Mouse (Mus musculus): Measurements from ENCODE around the gene Mfsd10. TPM values are rescaled to one million over a fixed set of nuclear protein-coding genes. Genes with fewer than 3 reads are reported as not detected.

Mfsd10 gene
- 89.2 and 107 TPM in 2 replicates for polyA plus RNA-seq (2016; fragmentation: Nextera tagmentation; extraction: Ambion mirVana)

DNA sequence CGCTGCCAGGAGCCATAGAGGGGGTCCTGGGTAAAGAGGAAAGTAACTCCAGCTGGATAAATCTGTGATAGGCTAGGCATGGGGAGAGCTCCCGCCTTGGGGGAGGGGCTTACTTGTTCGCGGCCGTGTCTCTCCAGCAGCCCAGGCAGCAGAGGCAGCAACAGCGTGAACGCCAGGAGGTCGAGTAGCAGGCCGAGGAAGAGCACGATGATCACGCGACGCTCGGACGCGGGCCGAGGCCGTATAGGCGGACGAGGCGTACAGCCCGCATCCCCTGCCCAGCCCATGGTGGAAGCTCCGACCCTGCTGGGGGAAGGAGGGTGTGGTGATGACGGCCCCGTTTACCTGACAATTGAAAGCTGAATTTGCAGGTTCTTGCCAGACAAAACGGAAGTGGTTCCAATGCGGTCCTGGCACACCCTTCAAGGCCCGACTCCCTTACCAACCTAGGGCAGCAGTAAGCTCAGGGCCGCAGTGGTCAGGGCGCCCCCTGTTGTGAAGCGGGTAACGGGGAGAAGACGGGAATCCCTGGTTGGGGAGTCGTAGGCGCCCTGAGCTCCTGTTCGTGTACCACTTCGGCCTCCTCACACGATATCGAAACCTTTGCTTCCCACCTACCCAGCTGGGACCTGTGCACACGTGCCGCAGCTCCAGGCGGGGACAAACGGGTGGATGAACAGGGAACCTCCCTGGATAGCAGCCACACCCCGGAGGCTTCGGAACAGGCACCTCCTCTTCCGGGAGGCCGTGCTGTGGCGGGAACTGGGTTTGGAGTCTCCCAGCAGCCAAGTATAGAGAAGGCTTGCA, at the start of gene Mfsd10:
Mfsd10 (minus strand) TSS at position 732 of the 807 bp plus-strand sequence.
- Histone ChIP-seq H3K36me3 (peaks cover 86% of the 10 kb centered on the region), H3K4me1 (peaks cover 38% of the 10 kb centered on the region), H3K27ac (replicated peaks) (peak within 1 kb of the TSS; percentile 86), H3K9me3 (replicated peaks) (no peaks in the 10 kb centered on the region), H3K4me3 (peak within 1 kb of the TSS; percentile 66), H3K27me3 (ENCODE audit: low read depth, poor library complexity, severe bottlenecking) (no peaks in the 10 kb centered on the region)
- under 1% methylated on average over 48 of the region's 48 CpGs for WGBS
- DNase-seq (ENCODE audit: low spot score): peak; percentile 78

DNA sequence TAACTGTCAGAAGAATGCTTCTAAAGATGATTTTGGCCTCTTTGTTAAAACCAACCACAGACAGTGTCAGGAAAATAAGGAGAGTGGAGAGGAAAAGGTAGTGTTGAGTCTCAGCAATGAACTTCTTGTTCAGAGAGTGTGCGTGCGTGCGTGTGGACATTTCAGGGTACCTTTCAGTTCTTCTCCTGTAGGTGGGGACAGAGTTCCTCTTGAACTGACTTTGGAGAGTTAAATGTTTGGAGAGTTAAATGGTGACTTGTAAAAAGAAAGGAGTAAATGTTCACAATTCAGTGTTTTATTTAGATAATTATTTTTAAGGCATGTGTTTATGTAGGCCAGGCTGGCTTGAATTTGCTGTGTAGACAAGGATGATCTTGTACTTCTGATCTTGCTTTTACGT, 33.3 kb upstream of the Mfsd10 start:
- H3K4me3 ChIP-seq: no peak overlapping the region
- no peak for DNase-seq (ENCODE audit: low spot score)
- no peaks in the 10 kb centered on the region for H3K9me3 ChIP-seq (replicated peaks)
- WGBS: 77% methylated on average over 4 of the region's 4 CpGs
- H3K36me3 ChIP-seq: no peaks in the 10 kb centered on the region
- H3K27ac ChIP-seq (replicated peaks): no peak overlapping the region
- H3K27me3 ChIP-seq (ENCODE audit: low read depth, poor library complexity, severe bottlenecking): no peaks in the 10 kb centered on the region
- H3K4me1 ChIP-seq: no peaks in the 10 kb centered on the region

DNA sequence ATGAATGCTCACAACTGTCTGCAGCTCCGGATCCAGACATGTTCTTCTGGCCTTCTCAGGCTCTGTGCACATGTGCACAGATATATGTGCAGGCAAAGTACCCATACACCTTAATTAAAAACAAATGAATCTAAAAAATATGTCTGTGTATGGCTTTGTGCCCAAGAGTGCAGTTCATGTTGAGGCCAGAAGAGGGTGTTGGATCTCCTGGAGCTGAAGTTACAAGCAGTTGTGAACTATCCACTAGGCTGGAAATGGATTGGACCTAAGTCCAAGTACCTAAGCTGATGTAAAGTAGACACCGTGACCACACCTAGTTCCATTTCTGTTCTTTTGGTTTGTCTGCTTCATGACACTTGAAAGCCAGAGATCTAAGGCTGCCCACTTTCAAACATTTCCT, 32.5 kb upstream of the Mfsd10 start:
- no peak overlapping the region for H3K27ac ChIP-seq (replicated peaks)
- DNase-seq (ENCODE audit: low spot score): no peak
- H3K4me3 ChIP-seq: no peak overlapping the region
- no peaks in the 10 kb centered on the region for H3K27me3 ChIP-seq (ENCODE audit: low read depth, poor library complexity, severe bottlenecking)
- H3K9me3 ChIP-seq (replicated peaks): no peaks in the 10 kb centered on the region
- H3K36me3 ChIP-seq: no peaks in the 10 kb centered on the region
- 78% methylated on average over 2 of the region's 2 CpGs for WGBS
- H3K4me1 ChIP-seq: no peaks in the 10 kb centered on the region

- DNase-seq (ENCODE audit: low spot score): no peak
- H3K36me3 ChIP-seq: peaks cover 1% of the 10 kb centered on the region; the same call in 1 of the 2 replicates
- peaks cover 16% of the 10 kb centered on the region for H3K4me1 ChIP-seq
- WGBS: 95% methylated on average over 2 of the region's 2 CpGs
- H3K9me3 ChIP-seq (replicated peaks): no peaks in the 10 kb centered on the region
- no peak overlapping the region for H3K4me3 ChIP-seq
- H3K27me3 ChIP-seq (ENCODE audit: low read depth, poor library complexity, severe bottlenecking): peaks cover 7% of the 10 kb centered on the region; the same call in 1 of the 2 replicates
- H3K27ac ChIP-seq (replicated peaks): no peak overlapping the region
Observed at GRCm38 (mm10) chr5:34663231-34663630, 26.2 kb upstream of the Mfsd10 start.

GRCm38 (mm10) chr5:34661909-34662308, 24.9 kb upstream of the Mfsd10 start:
- DNase-seq (ENCODE audit: low spot score): no peak
- no peak overlapping the region for H3K4me3 ChIP-seq
- peaks cover 7% of the 10 kb centered on the region; the same call in 1 of the 2 replicates for H3K27me3 ChIP-seq (ENCODE audit: low read depth, poor library complexity, severe bottlenecking)
- WGBS: 84% methylated on average over 4 of the region's 4 CpGs
- H3K9me3 ChIP-seq (replicated peaks): no peaks in the 10 kb centered on the region
- peaks cover 16% of the 10 kb centered on the region for H3K4me1 ChIP-seq
- peaks cover 11% of the 10 kb centered on the region for H3K36me3 ChIP-seq
- H3K27ac ChIP-seq (replicated peaks): no peak overlapping the region

DNA sequence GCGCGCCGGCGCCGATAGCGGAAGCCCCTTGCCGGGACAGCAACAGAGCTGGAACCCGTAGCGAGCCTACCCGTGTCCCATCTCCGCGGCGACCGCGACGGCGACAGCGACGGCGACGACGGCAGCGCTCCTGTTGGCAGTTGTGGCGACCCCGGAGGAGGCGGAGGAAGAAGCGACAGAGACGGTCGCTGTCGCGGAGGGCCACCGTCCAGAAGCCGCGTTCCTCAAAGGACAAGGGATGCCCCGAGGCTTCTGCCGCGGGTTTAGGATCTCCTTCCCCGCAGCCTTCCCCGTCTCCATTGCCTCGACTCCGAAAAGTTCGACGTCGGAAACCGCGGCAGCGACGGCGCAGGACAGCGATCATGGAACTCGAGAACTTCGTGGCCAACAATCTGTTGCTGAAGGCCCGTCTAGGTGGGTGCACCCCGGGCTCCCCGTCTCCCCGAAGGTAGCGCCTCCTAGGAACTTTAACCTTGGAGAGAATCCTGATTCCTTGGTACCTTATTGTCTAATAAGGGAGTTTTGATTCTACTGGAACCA, 23.6 kb upstream of the Mfsd10 start:
- DNase-seq (ENCODE audit: low spot score): no peak
- under 1% methylated on average over 57 of the region's 57 CpGs for WGBS
- peak overlapping the region; percentile 62 for H3K4me3 ChIP-seq

DNA sequence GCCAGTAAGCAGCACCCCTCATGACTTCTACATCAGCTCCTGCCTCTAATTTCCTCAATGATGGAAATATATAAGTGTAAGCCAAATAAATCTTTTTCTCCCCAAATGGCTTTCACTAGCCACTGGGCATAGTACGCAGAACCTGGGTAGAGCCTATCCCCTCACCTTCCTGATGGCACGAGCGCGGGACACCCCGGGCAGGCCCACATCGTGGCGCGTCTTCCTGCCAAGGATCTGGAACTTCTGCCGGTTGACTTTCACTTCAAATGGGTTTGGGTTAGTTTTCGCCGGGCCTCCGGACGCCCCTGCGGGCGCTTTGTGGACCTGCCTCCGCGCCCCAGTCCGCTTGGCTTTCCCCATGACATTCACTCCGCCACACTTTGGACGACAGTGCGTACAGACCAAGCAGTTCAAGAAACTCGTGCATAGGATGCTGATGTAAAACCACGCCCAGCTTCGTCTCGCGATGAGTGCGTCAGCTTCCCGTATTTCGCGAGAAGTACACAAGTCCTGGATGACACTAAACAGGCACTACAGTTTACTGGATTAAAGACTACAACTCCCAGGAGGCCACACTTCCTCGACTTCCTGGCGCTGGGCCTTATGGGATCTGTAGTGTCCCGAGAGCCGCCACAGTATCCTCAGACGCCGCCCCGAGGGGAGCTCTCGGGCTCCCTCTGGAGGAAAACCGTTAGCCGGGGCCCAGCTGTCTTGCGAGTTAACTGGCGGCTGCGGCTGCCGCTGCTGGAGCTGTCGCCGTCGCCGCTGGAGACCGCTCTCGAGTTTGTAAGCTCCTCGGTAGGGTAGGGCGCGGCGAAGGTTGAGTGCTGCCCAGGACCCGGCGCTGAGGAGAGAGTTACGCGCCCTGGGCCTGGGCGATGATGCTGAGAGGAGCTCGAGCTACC, 22.9 kb upstream of the Mfsd10 start, which contains the start of the genes Nop14 and Grk4:
Nop14 (minus strand) TSS at position 463 of the 905 bp plus-strand sequence.
Grk4 (plus strand) TSS at position 694 of the 905 bp plus-strand sequence.
- peaks cover 16% of the 10 kb centered on the region for H3K4me1 ChIP-seq
- peak within 1 kb of the TSS; percentile 87 for H3K27ac ChIP-seq (replicated peaks)
- peaks cover 30% of the 10 kb centered on the region for H3K36me3 ChIP-seq
- no peaks in the 10 kb centered on the region for H3K9me3 ChIP-seq (replicated peaks)
- under 1% methylated on average over 60 of the region's 60 CpGs for WGBS
- H3K27me3 ChIP-seq (ENCODE audit: low read depth, poor library complexity, severe bottlenecking): peaks cover 7% of the 10 kb centered on the region; the same call in 1 of the 2 replicates
- peak; percentile 99 for DNase-seq (ENCODE audit: low spot score)
- peak within 1 kb of the TSS; percentile 62 for H3K4me3 ChIP-seq

More for the DNA sequence above, 23.6 kb upstream of the Mfsd10 start:
- Histone ChIP-seq H3K9me3 (replicated peaks) (no peaks in the 10 kb centered on the region), H3K27ac (replicated peaks) (peak overlapping the region; percentile 87), H3K27me3 (ENCODE audit: low read depth, poor library complexity, severe bottlenecking) (peaks cover 7% of the 10 kb centered on the region; the same call in 1 of the 2 replicates), H3K36me3 (peaks cover 23% of the 10 kb centered on the region), H3K4me1 (peaks cover 16% of the 10 kb centered on the region)

DNA sequence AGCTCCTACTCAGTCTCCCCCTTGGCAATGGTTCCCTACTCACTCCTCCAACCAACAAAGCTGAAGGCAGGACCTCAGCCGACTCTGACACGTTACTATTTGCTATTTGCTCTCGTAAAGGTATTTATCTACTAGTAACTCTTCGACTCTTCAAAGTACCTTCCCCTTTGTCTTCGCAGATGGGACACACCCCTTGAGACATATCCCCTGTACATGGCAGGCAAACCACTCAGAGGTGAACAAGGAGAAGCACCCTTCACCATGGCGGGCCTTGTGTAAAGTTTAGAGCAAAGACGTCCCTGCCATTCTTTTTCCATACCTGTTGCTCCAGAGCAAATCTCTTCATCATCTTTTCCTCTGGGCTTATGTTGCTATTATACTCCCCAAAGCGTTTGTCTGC, 20.5 kb upstream of the Mfsd10 start:
- 90% methylated on average over 8 of the region's 8 CpGs for WGBS

GRCm38 (mm10) chr5:34654881-34655280, 17.9 kb upstream of the Mfsd10 start:
- no peak overlapping the region for H3K27ac ChIP-seq (replicated peaks)
- DNase-seq (ENCODE audit: low spot score): peak; percentile 0
- no peaks in the 10 kb centered on the region for H3K9me3 ChIP-seq (replicated peaks)
- H3K4me1 ChIP-seq: peaks cover 8% of the 10 kb centered on the region
- WGBS: 93% methylated on average over 9 of the region's 9 CpGs
- no peak overlapping the region for H3K4me3 ChIP-seq
- no peaks in the 10 kb centered on the region for H3K27me3 ChIP-seq (ENCODE audit: low read depth, poor library complexity, severe bottlenecking)
- H3K36me3 ChIP-seq: peaks cover 81% of the 10 kb centered on the region

More for the DNA sequence above, 20.5 kb upstream of the Mfsd10 start:
- DNase-seq (ENCODE audit: low spot score): no peak
- H3K4me3 ChIP-seq: no peak overlapping the region
- no peak overlapping the region for H3K27ac ChIP-seq (replicated peaks)
- H3K36me3 ChIP-seq: peaks cover 54% of the 10 kb centered on the region
- H3K4me1 ChIP-seq: peaks cover 16% of the 10 kb centered on the region
- H3K27me3 ChIP-seq (ENCODE audit: low read depth, poor library complexity, severe bottlenecking): peaks cover 7% of the 10 kb centered on the region; the same call in 1 of the 2 replicates
- H3K9me3 ChIP-seq (replicated peaks): no peaks in the 10 kb centered on the region

GRCm38 (mm10) chr5:34652961-34653360, 15.9 kb upstream of the Mfsd10 start:
- 95% methylated on average over 5 of the region's 5 CpGs for WGBS
- DNase-seq (ENCODE audit: low spot score): no peak
- Histone ChIP-seq H3K4me1 (no peaks in the 10 kb centered on the region), H3K4me3 (no peak overlapping the region), H3K9me3 (replicated peaks) (no peaks in the 10 kb centered on the region), H3K27me3 (ENCODE audit: low read depth, poor library complexity, severe bottlenecking) (no peaks in the 10 kb centered on the region), H3K36me3 (peaks cover 96% of the 10 kb centered on the region), H3K27ac (replicated peaks) (no peak overlapping the region)

DNA sequence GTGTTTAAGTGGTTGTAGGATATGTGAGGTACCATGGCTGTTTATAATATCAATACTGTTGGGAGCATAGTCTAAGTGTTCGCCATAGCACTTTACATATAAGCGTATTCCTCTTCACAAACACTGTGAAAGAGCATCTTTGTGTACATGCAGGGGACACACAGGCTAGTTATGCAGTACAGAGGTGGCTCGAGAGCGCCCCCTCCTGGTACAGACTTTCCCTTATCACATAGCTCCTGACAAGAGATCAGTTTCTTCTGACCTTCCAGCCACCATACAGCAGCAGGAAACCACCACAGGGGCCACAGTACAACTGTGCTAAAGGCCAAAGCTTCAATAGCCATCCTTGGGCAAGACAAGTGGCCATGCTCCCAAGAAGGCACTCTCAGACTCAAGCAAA, 10.6 kb upstream of the Mfsd10 start:
- Histone ChIP-seq H3K4me1 (no peaks in the 10 kb centered on the region), H3K27me3 (ENCODE audit: low read depth, poor library complexity, severe bottlenecking) (no peaks in the 10 kb centered on the region), H3K36me3 (peaks cover 100% of the 10 kb centered on the region), H3K9me3 (replicated peaks) (no peaks in the 10 kb centered on the region), H3K4me3 (no peak overlapping the region), H3K27ac (replicated peaks) (no peak overlapping the region)
- peak; percentile 67 for DNase-seq (ENCODE audit: low spot score)
- 56% methylated on average over 4 of the region's 4 CpGs for WGBS

DNA sequence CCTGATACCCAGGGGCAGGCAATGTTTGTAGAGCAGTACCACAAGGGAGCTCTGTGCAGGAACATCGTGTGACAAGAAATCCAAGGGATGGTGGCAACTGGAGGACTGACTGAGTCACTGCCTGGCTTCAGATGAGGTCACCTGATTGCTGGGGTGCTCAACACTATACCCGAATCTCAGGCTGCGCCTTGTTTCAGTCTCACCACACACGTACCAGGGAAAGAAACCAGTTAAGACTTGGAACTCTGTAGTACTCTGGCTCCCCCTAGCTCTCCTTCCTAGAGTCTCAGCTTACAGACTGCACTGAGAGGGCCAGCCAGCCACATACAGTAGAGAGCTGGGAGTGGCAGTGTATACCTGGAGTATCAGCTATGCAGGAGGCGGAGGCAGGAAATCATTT, 5.9 kb upstream of the Mfsd10 start:
- WGBS: 86% methylated on average over 5 of the region's 5 CpGs
- H3K4me3 ChIP-seq: no peak overlapping the region
- peaks cover 2% of the 10 kb centered on the region; the same call in 1 of the 2 replicates for H3K4me1 ChIP-seq
- H3K27ac ChIP-seq (replicated peaks): no peak overlapping the region
- H3K36me3 ChIP-seq: peaks cover 95% of the 10 kb centered on the region
- no peaks in the 10 kb centered on the region for H3K9me3 ChIP-seq (replicated peaks)
- DNase-seq (ENCODE audit: low spot score): no peak
- no peaks in the 10 kb centered on the region for H3K27me3 ChIP-seq (ENCODE audit: low read depth, poor library complexity, severe bottlenecking)
